Mouse (Mus musculus): Measurements from ENCODE around the gene Cops8.

- TF ChIP-seq POLR2A (IDR thresholded peaks at IDR 0.05; ENCODE audit: insufficient read depth, low read length) (no peak), CTCF (IDR thresholded peaks at IDR 0.05; ENCODE audit: low read depth, low read length) (no peak)
These were observed 20.1 kb upstream of the Cops8 start for GRCm38 (mm10) chr1:90582635-90583034.
